Mouse (Mus musculus) kidney, adult 2 months (tissue): ENCODE data around the gene Leo1.
"Not testable (repeated sequence)": the region's sequence is repeated elsewhere in the genome, so short reads cannot be mapped to it uniquely, and the experiment has no call there.

ENCODE experiments used
- CTCF ChIP-seq: fragments of 200-500 bp; conservative IDR thresholded peaks from 2 replicates; pipeline ENCODE4 v1.5.1; 2011; ENCODE audit warnings: low read depth, mild to moderate bottlenecking, control low read depth, low read length, moderate library complexity, mixed read lengths; ENCODE audit not compliant: insufficient read depth, insufficient read length
- POLR2A ChIP-seq: fragments of 200-500 bp; IDR thresholded peaks from one replicate; pipeline ENCODE4 v1.6.1; 2011; ENCODE audit warnings: low read depth, low read length, control low read depth

GRCm38 (mm10) chr9:75446574-75446973 is 5.2 kb downstream of the Leo1 start:
- TF ChIP-seq CTCF, POLR2A: not testable (repeated sequence)
